Mouse (Mus musculus) olfactory bulb, adult 2 months (tissue): ENCODE data around the gene Cypt3. TPM values are rescaled to one million over a fixed set of nuclear protein-coding genes. Genes with fewer than 3 reads are reported as not detected.

Experiments
- H3K27ac ChIP-seq: fragments of 200-500 bp; 2 replicates; pipeline ENCODE4 v1.5.1; 2012; ENCODE audit warnings: low read depth, low read length; ENCODE audit not compliant: insufficient read depth
- H3K4me1 ChIP-seq: fragments of 200-500 bp; 2 replicates; pipeline ENCODE4 v1.6.1; 2012; ENCODE audit warnings: low read length; ENCODE audit not compliant: control insufficient read depth, insufficient read depth
- H3K4me3 ChIP-seq: fragments of 200-500 bp; 2 replicates; pipeline ENCODE4 v1.5.1; 2012; ENCODE audit warnings: mild to moderate bottlenecking, low read depth, low read length, moderate library complexity; ENCODE audit not compliant: insufficient read depth
- CTCF ChIP-seq: fragments of 200-500 bp; IDR thresholded peaks from 2 replicates; pipeline ENCODE4 v1.5.1; 2012; ENCODE audit warnings: low read depth, mild to moderate bottlenecking, low read length, moderate library complexity; ENCODE audit not compliant: insufficient read depth
- POLR2A ChIP-seq: fragments of 200-500 bp; IDR thresholded peaks from 2 replicates; pipeline ENCODE4 v1.6.1; 2012; ENCODE audit warnings: mild to moderate bottlenecking, low read depth, low read length, moderate library complexity; ENCODE audit not compliant: insufficient read depth
- WGBS: fragments of 180-500 bp; shearing (Covaris S2); methylation state at CpG from one replicate; pipeline ENCODE4 v1.1.7; 2018; 5-methylcytosine and 5-hydroxymethylcytosine counted together
- polyA plus RNA-seq: library from polyadenylated mRNA; stranded (reverse); fragments of >200 nt; gene quantifications from 2 replicates; pipeline ENCODE4 v1.2.4, GENCODE M21; 2012; ENCODE audit warnings: low replicate concordance; ENCODE audit not compliant: missing spikeins, insufficient read depth, insufficient read length

Gene Cypt3
- not detected in 2 replicates for polyA plus RNA-seq

DNA sequence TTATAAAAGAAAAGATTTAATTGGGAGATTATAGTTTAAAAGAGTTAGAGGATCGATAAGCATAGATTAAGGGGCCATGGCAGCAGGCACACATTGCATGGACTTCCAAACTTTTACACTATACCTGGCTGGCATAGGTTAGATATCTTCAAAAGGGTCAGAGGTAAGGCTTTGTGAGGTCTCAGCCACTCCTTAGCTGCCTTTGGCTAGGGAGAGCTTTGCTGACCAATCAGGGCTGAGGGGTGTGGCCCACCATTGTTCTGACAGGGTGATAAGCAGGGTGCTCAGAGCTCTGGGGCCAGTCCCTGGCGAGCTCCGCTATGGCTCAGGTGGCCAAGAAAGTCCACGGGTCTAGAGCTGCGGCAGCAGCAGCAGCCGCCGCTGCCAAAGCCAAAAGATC, at the start of gene Cypt3:
Gene Cypt3, plus strand, starts transcription at position 301 of the 400 bp plus-strand sequence.
- WGBS, result 80% methylated on average over 7 of the region's 7 CpGs
- Histone ChIP-seq H3K27ac (no peak within 1 kb of the TSS), H3K4me3 (no peak within 1 kb of the TSS), H3K4me1 (no peaks in the 10 kb centered on the region)
- no peak for TF ChIP-seq CTCF
- TF ChIP-seq POLR2A, result no peak

DNA sequence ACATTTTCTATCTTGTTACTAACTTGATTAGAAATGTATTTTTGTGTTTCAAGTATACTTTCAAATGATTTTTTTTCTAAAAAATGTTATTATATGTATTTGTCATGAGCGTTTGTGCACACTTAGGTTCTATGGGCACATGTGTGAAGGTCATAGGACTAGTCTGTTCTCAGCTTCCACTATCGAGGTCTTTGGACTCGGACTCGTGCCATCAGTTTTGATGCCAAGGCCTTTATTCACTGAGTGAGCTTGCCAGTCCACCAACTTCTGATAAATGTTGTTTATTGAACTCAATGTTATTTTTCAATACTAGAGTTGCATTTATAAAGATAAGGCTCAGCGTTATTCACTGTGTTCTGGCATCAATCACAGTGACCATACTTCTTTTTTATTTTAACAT, 42.9 kb upstream of the Cypt3 start:
- TF ChIP-seq CTCF (no peak), POLR2A (no peak)
- Histone ChIP-seq H3K27ac (no peak overlapping the region), H3K4me1 (no peaks in the 10 kb centered on the region), H3K4me3 (no peak overlapping the region)
- 91% methylated on average over 5 of the region's 5 CpGs for WGBS

DNA sequence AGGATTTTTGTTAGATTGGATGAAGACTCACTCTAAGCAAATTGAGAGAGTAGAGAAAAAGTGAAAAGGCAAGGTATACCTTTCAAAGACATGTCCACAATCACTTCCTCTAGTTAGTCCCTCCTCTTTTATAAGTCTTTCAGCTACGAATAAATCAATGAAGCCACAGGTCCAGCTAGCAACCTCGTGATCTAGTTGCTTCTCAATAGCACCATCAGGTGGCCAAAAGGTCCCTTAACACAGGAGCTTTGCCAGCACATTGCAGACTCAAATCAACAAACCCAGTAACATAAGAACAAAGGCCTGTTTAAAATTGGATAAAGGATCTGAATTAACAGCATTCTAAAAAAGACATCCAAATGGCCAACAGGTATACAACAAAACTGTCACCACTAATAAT, 30.0 kb upstream of the Cypt3 start:
- TF ChIP-seq CTCF, result no peak
- TF ChIP-seq POLR2A, result no peak
- no peaks in the 10 kb centered on the region for H3K4me1 ChIP-seq
- WGBS, result 12% methylated on average over 2 of the region's 2 CpGs
- H3K27ac ChIP-seq, result no peak overlapping the region
- H3K4me3 ChIP-seq, result no peak overlapping the region

DNA sequence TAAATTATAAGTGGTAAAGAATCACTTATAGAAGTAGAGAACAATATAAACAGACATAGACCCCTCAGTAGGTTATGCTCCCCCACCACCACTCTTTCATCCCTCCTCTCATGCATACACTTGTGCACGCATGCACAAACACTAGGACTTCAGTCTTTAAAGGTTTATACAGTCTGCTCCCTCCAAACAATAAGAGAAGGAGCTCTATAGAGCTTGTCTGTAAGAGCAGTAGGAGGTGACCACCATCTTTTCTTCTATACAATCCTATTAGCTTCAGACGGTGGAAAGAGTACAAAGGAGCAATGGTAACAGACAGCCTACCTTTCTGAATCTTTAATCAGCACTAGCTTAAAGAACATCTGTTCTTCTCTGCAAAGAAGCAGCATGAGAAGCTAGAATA, 1.8 kb upstream of the Cypt3 start:
- WGBS, result 37% methylated on average over 2 of the region's 2 CpGs
- no peak for TF ChIP-seq POLR2A
- TF ChIP-seq CTCF, result no peak

DNA sequence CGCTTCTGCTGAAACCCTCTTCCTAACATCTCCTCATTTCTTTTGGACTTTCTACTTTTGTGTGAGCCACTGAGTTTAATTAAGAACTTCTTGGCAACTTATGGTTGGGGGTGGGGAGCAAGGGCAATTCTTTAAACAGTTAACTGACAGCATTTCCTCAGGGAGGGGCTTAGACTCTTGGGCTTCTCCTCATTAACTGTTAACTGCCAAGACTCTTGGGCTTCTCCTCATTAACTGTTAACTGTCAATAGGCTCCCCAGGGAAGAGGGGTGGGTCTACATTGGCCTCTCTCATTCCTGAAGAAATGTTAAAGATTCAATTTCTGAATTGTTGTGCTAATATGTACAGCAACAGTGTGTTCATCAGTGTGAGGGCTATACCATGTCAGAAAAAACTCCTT, 6.3 kb downstream of the Cypt3 start:
- 45% methylated on average over 1 of the region's 1 CpGs for WGBS
- TF ChIP-seq POLR2A, result no peak
- no peak for TF ChIP-seq CTCF
- Histone ChIP-seq H3K27ac (no peak overlapping the region), H3K4me1 (no peaks in the 10 kb centered on the region), H3K4me3 (no peak overlapping the region)

More for the DNA sequence above, 1.8 kb upstream of the Cypt3 start:
- H3K4me3 ChIP-seq, result no peak overlapping the region
- no peak overlapping the region for H3K27ac ChIP-seq
- no peaks in the 10 kb centered on the region for H3K4me1 ChIP-seq

DNA sequence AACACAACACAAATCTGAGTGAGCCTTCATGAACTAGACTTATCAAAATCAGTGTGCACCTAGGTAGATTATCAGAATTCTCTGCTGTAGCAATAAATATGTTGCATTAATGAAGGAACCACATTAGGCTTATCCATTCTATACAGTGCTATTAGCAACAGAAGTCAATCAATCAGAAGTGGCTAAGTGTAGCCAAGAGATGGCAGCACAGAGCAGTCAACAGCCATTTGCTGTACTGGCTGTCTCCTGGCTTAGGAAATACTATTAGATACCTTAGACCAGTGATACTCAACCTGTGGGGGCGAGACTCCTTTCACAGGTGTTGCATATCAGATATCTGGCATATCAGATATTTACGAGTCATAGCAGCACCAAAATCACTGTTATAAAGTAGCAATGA, 41.2 kb downstream of the Cypt3 start:
- Histone ChIP-seq H3K27ac (no peak overlapping the region), H3K4me1 (no peaks in the 10 kb centered on the region), H3K4me3 (no peak overlapping the region)
- WGBS, result 58% methylated on average over 2 of the region's 2 CpGs
- TF ChIP-seq CTCF (no peak), POLR2A (no peak)

Other genes with a start within 250 kb of the Cypt3 start
- not detected in 2 replicates for gene Ubqln2, start 60.4 kb upstream of the Cypt3 start, polyA plus RNA-seq
- gene Kctd12b, start 137.8 kb downstream of the Cypt3 start, polyA plus RNA-seq, result not detected in 2 replicates
- gene Nbdy, start 165.0 kb downstream of the Cypt3 start, polyA plus RNA-seq, result not detected in 2 replicates